Mouse (Mus musculus) myocyte (in vitro differentiated cells): ENCODE measurements at regions not wholly inside any gene's neighbourhood (a gene's known extent, or its start where the extent isn't known, plus 50 kb on each side); places are given as distances from the start of the nearest gene placed in this dataset.

Experiments
- CEBPB ChIP-seq: IDR thresholded peaks from 2 replicates; pipeline ENCODE4 v1.6.1; 2011; ENCODE audit warnings: mild to moderate bottlenecking, moderate library complexity; ENCODE audit not compliant: poor library complexity, insufficient read depth, severe bottlenecking
- E2F4 ChIP-seq: IDR thresholded peaks from one replicate; pipeline ENCODE4 v1.6.1; 2011; ENCODE audit warnings: mild to moderate bottlenecking, control low read depth, moderate library complexity; ENCODE audit not compliant: insufficient read depth
- MAX ChIP-seq: IDR thresholded peaks from one replicate; pipeline ENCODE4 v1.6.1; 2011; ENCODE audit warnings: low read depth, mild to moderate bottlenecking, control low read depth
- MYOG ChIP-seq, 3 experiments: IDR thresholded peaks; one replicate each; pipeline ENCODE4 v1.6.1; 2011; ENCODE audit warnings: control low read depth in 2 of 3, low read depth in 2 of 3, mild to moderate bottlenecking in 2 of 3; ENCODE audit not compliant: insufficient read length in 2 of 3, control insufficient read depth in 1 of 3, insufficient read depth in 1 of 3
- POLR2A ChIP-seq: IDR thresholded peaks from one replicate; pipeline ENCODE4 v1.6.1; 2011; ENCODE audit warnings: low read depth, mild to moderate bottlenecking, control low read depth, moderate library complexity; ENCODE audit not compliant: insufficient read length
- POLR2AphosphoS2 ChIP-seq: IDR thresholded peaks from one replicate; pipeline ENCODE4 v1.6.1; 2011; ENCODE audit warnings: low read depth, control low read depth; ENCODE audit not compliant: insufficient read length
- REST ChIP-seq: IDR thresholded peaks from one replicate; pipeline ENCODE4 v1.6.1; 2011; ENCODE audit warnings: mild to moderate bottlenecking, control low read depth, moderate library complexity; ENCODE audit not compliant: insufficient read depth, insufficient read length
- SRF ChIP-seq: IDR thresholded peaks from one replicate; pipeline ENCODE4 v1.6.1; 2011; ENCODE audit warnings: low read depth; ENCODE audit not compliant: control insufficient read depth, insufficient read length
- TCF12 ChIP-seq: IDR thresholded peaks from one replicate; pipeline ENCODE4 v1.6.1; 2011; ENCODE audit warnings: mild to moderate bottlenecking, control low read depth; ENCODE audit not compliant: poor library complexity, insufficient read depth, severe bottlenecking
- USF1 ChIP-seq: IDR thresholded peaks from one replicate; pipeline ENCODE4 v1.6.1; 2011; ENCODE audit warnings: low read depth, mild to moderate bottlenecking, control low read depth, moderate library complexity

DNA sequence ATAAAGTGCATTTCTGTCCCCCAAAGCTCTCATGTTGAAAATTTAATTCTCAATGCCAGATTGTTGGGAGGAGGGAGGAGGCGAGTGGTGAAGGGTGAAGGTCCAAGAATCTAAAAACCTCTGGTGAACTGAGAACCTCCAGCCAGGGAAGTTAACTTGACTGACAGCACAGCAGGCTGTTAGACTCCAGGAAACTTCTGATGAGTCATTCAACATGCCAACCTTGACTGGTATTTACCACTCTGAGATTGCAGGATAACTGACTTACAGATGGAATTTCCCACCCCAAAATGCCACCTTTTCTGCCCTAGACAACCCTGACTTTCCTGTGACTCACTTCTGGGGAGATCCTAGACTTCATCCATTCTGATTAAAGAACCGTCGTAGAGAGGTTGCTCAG, 58.6 kb upstream of the Prdm8 start:
- TF ChIP-seq REST (no peak), MYOG (IDR thresholded peaks at IDR 0.05; ENCODE audit: control insufficient read depth in 1 of 3, insufficient read depth in 1 of 3, insufficient read length in 2 of 3, low read depth in 2 of 3) (no peak), POLR2A (no peak), E2F4 (no peak), USF1 (no peak), CEBPB (no peak), POLR2AphosphoS2 (no peak), MAX (no peak), TCF12 (no peak), SRF (no peak)
